Mouse (Mus musculus) cerebellum, postnatal 10 days (tissue): ENCODE data around the gene Ctsh.
"Not testable (repeated sequence)": the region's sequence is repeated elsewhere in the genome, so short reads cannot be mapped to it uniquely, and the experiment has no call there.

Experiments used
- DNase-seq, 2 experiments: peaks; one replicate each; pipeline ENCODE4 v3.0.0; 2021; ENCODE audit warnings: mixed read lengths in 2 of 2

Ctsh gene

DNA sequence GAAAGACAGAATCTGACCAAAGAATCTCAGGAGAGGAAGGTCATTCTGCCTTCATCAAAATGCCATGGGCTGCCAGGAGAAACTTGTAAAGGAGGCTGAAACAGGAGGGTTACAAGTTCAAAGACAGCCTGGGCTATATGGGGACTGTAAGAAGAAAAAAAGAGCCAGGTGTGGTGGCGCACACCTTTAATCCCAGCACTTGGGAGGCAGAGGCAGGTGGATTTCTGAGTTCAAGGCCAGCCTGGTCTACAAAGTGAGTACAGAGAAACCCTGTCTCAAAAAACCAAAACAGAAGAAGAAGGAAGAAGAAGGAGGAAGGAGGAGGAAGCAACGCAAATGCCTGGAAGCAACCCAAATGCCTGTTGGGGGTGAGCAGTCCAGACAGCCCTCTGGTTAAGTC, at the start of gene Ctsh:
Ctsh (plus strand) TSS at position 301 of the 400 bp plus-strand sequence.
- DNase-seq, result no peak

DNA sequence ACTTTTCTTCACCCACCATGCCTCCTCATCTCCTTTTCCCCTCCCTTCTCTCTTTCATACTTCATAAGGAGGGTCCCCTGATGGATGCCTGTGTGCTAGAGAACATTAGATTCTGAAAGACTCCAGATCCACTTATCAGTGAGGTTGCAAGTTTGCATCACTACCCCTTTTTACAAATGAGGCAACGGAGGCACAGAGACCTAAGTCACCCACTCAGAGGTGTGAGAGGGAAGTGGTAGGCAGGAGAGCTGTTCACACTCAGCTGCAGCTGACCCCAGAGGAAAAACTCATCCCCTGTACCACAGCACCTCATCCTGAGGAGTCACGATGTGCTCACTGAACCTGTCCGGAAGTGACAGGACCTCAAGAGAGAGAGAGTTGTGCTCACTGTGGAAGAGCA, 47.5 kb upstream of the Ctsh start:
- DNase-seq, result no peak

DNA sequence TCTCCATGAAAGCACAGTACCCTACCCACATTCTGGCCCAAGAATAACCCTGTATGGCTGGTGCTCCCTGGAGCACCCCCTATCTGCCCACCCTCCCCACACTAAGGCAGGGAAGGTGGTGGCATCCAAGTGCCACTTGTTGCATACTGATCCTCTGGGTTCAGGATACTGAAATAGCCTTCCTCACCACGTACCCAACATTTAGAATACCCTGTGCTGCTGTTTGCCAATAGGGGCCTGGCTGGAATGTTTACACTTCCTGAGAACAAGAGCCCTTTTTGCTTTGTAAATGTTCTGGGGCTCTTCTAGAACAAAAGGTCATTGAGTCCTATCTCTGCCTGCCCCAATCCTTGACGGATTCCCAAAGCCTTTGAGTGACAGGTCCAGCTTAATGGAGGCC, 46.9 kb upstream of the Ctsh start:
- no peak for DNase-seq

DNA sequence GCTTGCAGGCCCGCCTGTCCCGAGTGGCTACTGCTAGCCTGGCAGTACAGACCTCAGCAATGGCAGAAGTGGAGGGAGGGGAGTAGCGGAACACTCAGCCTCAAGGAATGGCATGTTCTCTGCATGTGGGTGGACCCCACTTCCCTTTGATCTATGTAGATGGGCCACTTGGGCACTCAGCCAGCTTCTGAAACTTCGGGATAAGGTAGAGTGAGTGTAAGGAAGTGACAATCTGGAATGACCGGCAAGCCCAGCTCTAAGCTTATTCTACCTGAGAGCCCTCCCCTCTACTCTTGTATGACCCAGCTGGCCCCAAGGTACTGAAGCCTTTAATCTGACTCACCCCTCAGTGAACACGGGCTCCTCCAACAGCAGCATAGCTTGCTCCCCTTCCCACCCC, 45.8 kb upstream of the Ctsh start:
- DNase-seq, result peak in 1 of 2 experiments; percentile 8

DNA sequence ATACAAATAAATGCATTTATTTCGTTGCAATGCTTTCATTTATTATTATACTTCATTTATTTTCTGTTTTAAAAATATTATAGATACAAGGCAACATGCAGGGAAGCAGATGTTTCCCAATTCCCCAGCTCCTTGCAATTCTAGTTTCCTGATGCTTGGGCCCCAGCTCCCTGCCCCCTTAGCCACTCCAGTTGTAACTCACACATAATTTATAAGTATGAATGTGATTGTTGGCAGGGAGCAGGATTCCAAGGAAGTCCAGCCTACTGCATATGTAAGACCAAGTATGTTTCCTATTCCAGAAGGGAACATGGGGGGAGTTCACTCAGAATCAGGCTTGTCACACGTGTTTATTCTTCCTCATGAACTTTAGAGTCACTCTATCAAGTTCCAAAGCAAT, 42.1 kb upstream of the Ctsh start:
- no peak for DNase-seq

DNA sequence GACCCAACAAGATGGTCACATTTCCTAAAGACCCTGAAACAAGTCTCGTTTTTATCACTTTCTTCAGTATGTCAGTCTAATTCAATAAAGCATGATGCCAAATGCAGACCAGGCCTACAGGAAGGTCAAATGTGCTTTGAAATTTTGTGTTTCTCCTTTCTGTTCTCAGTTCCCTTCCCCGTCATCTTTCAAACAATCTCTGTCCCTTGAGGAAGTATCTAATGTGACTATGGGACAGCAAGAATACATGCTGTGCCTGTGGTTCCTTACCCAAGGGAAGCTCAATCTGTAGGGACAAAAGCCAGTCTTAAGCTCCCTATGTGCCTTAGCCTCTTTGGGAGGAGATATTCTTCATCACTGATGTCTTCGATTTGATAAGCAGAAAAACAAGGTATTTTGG, 39.3 kb upstream of the Ctsh start:
- no peak for DNase-seq

DNA sequence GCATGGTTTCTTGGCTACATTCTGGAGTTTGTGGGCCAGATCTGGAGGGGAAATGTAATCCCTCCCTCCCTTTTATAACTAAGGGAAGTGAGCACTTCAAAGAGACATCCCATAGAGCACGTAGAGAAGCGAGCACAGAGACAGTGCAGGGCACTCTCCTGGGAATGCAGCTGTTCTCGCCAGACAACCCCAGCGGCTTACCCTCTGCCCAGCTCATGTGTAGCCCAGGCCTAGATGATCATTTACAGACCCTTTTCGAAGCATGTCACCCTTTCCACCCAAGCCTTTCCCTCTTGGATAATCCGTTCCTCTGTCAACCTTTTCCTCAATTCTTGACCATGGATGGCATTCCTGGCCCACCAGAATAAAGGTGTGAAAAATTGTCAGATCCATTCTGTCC, 37.7 kb upstream of the Ctsh start:
- no peak for DNase-seq

DNA sequence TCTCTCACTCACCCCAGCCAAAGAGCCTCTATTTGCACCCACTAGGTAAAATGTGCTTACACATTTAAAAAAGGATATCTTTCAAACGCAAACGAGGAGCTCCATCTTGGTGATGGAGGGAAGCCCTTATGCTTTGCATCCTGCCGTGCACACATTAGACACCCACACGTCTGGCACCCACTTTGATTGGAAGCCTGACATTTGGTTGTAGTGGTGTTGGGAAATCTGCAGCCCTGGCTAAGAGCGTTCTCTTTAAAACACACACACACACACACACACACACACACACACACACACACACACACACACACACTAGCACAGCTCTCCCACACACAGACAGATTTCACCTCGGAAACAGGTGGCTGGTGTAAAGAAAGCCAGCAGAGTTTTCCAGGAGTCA, 33.1 kb upstream of the Ctsh start:
- DNase-seq, result no peak

DNA sequence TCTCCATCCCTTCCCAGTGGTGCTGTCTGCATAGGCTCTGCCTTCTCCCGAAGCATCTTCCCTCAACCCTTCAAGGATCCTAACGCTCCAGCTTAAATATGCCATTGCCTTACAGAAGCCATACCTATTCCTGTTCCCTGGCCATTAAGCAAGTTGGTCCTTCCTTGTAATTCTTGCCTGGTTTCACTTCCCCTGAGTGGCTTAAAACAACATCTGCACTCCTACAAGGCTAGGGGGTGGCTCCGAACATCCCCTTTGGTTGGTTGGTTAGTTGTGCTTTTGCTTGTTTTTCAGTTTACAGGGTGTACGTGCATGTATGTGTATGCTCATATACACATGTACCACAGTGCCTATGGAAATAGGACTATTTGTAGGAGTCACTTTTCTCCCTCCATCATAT, 32.5 kb upstream of the Ctsh start:
- no peak for DNase-seq

DNA sequence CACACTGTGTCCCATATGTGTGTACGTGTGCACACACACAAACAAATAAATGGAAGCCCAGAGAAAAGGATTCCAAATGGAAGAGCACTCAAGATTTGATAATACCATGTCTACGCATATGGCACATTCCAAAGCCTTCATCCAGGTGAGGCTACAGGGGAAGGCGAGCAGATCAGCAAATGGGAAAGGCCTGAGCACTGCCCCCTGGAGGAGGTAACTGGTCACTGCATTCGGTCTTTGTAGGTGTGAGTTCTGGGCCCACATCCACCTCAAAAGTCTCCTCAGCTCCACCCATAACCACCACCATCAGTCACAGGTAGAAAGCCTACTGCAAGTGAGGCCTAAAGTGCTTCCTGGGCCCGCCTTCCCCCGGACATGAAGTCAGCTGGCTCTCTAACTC, 26.2 kb upstream of the Ctsh start:
- no peak for DNase-seq

DNA sequence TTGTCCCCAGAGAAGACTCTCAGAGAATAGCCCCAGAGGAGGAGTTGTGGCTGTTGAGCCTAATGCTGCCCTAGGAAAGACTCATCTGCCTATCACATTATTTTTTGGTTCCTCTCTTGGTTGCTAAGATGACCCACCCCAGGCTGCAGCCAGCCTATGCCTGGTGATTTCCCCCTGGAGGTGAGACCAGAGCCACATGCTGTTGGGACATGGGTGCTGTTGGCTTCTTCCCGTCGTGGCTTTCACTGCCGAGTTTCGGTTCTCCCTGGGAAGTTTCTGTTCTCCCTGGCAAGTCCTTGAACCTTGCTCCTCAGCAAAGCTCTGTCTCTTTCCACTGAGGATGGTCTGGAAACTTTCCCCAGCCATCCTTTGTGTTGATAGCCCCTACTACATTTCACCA, 20.0 kb upstream of the Ctsh start:
- no peak for DNase-seq

DNA sequence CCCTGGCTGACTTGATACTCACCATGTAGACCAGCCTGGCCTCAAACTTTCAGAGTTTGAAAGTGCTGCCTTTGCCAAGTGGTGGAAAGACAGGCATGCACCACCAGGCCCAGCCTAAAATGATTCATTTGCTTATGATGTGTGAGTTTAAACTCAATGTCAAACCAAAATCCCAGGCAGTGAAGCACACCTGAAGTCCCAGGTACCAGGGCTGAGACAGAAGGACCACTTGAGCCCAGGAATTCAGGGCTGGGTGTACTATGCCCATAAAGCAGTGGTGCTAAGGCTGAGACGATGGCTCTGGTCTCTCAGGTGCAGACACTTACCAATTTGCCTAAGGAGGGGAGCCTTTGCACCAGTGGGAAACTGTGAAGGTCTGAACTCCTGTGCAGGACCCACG, 18.8 kb upstream of the Ctsh start:
- DNase-seq, result no peak

DNA sequence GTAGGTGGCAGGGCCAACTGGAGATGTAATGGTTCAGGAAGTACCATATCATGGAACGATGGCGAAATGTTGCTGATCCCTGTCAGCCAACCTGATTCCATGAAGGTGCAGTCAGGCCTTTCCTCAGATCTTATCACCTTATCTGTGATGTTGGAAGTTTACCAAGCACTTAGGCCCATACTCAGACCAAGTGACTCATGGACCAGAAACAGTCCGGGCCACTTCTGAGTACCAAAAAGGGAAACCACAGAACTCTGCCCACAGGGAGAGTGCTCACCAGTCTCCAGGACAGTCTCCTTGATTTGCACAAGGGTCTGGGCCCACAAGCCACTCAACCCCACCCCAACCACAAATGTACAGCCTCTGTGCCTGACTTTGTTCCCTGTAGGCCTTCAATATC, 18.2 kb upstream of the Ctsh start:
- DNase-seq, result no peak

DNA sequence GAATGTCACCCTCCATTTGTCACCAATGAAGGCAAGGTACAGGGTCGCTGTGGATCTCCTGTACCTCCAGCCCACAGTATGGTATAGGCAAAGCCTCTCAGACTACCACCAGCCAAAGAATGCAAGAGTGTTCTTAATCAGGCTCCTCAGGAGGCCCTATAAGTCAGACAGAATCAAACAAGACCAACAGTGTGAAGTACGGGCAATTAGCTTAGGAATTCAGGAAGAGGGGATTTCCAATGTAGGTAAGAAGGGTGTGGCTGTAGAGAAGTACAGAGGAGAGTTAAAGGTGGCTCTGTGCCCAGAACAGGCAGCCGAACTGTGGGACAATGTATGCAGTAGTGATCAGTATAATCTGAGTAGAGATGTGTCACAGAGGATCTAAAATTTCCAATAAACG, 17.6 kb upstream of the Ctsh start:
- no peak for DNase-seq

DNA sequence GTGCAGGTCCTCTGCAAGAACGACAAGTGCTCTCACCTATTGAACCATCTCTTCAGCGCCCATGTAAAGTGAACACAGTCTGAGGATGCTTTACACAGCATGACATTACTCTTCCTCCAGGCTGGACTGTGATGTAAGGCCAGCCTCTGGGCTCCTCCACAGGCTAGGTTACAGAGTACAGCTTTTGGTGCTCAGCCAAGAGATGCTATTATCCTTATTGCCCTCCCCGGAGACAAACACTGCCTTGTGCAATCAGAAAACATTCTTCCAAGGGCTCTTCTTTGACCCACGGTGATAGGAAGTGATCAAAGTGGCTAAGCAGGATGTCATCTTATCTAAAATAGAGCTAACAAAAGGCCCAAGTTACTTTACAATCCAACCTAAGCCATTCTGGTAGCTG, 15.4 kb upstream of the Ctsh start:
- no peak for DNase-seq

DNA sequence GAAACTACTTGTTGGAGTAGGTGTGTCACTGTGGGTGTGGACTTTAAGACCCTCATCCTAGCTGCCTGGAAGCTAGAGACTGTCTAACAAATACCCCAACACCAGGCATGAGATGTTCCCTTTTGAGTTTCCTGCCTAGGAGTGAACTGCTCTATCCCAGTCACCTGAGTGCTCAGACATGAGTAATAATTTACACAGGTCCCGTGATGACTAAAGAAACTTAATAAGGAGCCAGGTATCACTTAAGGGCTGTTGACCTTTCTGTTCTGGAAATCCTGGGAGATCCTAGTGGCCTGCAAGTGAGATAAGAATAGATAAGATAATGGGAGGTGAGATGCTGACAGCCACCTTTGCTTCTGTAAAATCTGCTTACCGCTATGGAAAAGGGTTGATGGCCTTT, 13.0 kb upstream of the Ctsh start:
- DNase-seq, result no peak

DNA sequence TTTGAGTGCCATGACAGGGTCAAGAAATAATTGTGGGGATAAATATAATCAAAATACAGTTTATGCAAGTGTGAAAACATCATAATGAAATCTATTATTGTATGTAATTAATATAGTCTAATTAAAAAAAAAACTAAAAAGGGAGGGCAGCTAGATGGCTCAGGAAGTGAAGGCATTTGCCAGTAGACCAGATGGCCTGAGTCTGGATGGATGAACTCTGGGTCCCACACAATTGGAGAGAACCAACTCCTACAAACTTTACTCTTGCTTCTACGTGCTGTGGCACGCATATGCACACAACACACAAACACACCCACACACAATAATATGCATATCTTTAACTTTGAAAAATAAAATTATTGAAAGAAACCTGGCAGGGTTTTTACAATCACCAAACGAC, 12.4 kb upstream of the Ctsh start:
- DNase-seq, result peak; percentile 72 to 73

DNA sequence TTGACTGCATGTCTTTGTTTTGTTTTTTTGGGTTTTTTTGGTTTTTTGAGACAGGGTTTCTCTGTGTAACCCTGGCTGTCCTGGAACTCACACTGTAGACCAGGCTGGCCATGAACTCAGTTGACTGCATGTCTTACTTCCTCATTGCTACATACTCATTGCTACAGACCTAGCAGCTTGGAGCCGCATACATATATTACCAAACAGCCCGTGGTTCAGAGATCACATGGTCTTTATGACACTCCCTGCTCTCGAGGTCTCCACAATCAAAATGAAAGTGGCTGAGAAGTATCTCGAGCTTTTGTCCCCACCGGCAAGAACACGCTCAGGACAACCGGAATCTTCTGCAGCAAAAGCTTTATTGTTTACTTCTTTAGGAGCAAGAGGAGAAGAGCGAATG, 11.0 kb upstream of the Ctsh start:
- not testable (repeated sequence) for DNase-seq

DNA sequence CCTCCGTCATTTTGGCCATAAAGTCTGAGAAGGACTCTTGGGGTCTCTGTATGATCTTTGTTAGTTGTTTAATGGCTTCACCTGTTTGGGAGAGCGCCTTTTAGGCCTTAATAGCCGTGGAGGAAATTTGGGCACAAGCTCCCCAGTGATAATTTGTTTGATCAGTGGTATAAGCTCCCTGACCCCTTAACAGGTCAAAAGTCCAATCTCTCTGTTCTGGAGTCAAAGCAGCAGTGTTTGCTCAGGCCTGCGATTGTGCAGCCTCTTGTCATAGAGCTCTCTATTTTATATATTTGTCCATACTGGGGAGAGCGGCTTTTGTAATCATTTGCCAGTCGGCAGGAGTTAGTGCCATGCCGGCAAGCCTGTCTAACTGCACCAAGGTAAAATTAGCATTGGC, 8.8 kb upstream of the Ctsh start:
- DNase-seq, result no peak

DNA sequence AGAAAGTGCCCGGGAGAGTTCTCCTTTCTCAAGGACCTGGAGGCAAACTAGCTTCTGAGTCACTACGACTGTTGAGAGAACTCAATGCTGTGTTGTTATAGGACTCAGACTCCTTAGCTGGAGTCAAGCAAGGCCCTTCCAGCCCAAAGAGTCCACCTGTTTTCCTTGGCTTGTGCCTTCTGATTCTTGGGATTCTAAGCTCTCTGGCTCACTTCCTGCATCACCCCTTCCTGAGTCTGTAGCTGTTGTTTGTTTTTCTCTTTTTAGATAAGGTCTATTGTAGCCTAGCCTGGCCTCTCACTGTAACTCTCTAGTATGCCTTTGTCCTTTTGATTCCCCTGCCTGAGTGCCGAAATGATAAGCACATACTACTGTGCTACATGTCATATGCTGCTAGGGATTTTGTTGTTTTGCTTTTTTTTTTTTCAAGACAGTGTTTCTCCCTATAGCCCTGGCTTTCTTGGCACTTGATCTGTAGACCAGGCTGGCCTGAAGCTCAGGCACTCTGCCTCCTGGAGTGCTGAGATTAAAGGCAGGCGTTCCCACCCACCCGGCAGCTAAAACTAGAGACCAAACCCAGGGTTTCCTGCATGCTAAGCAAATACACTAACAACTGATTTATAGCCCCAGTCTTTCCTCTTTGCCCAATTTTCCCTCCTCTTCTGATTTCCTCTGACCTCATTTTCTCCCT, 5.9 kb upstream of the Ctsh start:
- no peak for DNase-seq

DNA sequence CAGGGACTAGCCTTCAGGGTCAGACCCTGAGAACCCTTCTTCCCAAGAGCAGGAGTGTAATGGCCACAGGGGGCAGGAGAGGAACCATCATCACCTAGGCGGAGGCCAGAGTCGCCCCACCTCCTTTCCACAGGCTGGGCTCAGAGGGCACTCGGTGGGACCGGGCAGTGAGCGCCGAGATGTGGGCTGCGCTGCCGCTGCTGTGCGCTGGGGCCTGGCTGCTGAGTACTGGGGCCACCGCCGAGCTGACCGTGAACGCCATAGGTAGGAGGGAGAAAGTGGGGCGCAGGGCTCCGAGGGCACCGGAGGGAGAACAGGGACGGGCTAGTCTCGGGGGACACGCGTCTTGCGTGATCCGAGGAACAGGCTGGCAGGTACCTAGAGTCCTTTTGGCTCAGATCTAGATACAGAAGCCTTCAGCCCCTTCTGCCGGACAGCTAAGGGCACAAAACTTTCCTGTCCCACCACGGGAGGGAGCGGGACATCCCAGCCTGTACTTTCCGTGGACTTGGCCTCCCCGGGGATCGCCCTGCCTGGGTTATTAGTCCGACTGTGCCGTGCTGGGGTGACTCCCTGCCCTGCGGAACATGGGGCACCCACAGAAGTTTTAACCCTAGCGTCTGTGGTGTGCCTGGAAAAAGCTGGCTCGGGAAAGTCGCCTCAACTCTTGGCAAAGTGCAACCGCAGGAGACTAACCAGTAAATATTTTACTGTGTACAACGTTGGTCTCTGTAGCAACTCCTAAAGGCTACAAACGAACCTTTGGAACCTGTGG, 606 bp downstream of the Ctsh start:
- peak; percentile 28 to 40 for DNase-seq

DNA sequence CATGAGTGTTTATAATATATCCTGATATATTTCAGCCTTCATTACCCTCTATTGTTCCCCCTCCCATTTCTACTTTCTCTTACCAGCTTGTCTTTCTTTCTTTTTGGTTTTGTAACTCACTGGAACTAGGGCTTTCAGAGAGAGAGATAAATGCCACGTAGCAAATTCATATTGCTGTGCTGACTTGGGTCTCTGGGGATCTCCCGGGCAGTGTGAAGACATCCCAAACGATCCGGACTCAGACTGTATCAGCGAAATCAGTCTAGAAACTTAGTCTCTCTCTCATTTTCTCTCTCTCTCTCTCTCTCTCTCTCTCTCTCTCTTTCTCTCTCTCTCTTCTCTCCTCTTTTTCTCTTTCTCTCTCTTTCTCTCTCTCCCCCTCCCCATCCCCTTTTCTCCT, 1.5 kb downstream of the Ctsh start:
- DNase-seq, result no peak

DNA sequence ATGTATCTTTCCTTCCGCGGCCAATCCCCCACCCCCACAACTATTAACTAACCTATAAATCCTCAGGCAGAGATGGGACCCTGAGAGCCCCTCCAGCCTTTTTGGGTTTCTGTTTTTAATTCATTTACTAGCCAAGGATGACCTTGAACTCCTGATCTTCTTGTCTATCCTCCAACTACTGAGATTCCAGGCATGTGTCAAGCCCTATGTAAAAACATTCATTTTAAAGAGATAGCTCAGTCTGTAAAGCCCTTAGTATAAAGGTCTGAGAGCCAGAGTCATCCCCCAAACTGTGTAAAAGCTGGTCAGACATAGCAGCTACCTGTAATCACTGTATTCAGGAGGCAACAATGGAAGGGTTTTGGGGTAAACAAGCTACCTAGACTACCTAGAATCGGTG, 2.0 kb downstream of the Ctsh start:
- no peak for DNase-seq

DNA sequence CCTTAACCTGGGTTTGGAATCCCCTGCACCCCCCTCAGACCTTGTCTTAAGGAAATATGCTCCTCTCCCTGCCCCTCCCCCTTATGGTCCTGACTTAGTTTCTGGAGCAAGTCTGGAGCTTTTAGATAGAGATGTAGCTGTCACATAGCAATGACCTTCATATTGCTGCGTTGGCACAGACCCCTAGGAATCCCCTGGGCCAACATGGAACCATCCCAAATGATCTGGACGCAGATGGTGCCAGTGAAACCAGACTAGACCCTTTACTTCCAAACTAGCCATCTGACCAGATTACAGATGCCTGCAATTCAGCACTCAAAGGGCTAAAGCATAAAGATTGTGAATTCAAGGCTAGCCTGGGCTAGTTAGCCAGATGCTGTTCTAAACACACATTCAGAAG, 2.8 kb downstream of the Ctsh start:
- peak; percentile 78 to 80 for DNase-seq
